27 mouse cellular contexts compared by ENCODE assay signal in genomic region chr5:113287762-113288161, GRCm38 (mm10).
"Had no signal": no experiment of that assay in that cellular context is flagged by ENCODE, and none has a peak within 500 bp of the region (broad histone marks: within the 10 kb centered on the region; RNA-seq: fewer than 3 reads in every experiment).

No protein-coding gene starts in this region.

- H3K4me2 ChIP-seq: heart, embryonic 11.5 days; liver, embryonic 13.5 days; liver, embryonic 15.5 days had no signal

- H3K27ac ChIP-seq: heart, adult 2 months; heart, embryonic 13.5 days; heart, embryonic 15.5 days; hindbrain, embryonic 13.5 days; hindbrain, embryonic 15.5 days; hindbrain, postnatal 0 days; kidney, embryonic 15.5 days; kidney, postnatal 0 days; limb, embryonic 12.5 days; liver, embryonic 13.5 days; liver, embryonic 15.5 days had no signal

- H3K9ac ChIP-seq: heart, embryonic 13.5 days; heart, embryonic 15.5 days; kidney, embryonic 15.5 days; limb, embryonic 12.5 days; liver, embryonic 13.5 days; liver, embryonic 15.5 days had no signal

- H3K4me3 ChIP-seq: heart, adult 2 months; heart, embryonic 13.5 days; heart, embryonic 15.5 days; liver, embryonic 13.5 days; liver, embryonic 15.5 days had no signal

- H3K9me3 ChIP-seq: heart, embryonic 13.5 days; hindbrain, embryonic 13.5 days; hindbrain, embryonic 15.5 days; kidney, embryonic 15.5 days; limb, embryonic 12.5 days; liver, embryonic 13.5 days; liver, embryonic 15.5 days had no signal

- H3K36me3 ChIP-seq: heart, embryonic 13.5 days; heart, embryonic 15.5 days; kidney, embryonic 15.5 days; limb, embryonic 12.5 days; liver, embryonic 13.5 days; liver, embryonic 15.5 days had no signal

- H3K4me1 ChIP-seq: heart, embryonic 13.5 days; heart, embryonic 15.5 days; limb, embryonic 12.5 days; liver, embryonic 13.5 days; liver, embryonic 15.5 days had no signal

- ATAC-seq: hindbrain, postnatal 0 days; intestine, embryonic 16.5 days had no signal

- DNase-seq: gastrocnemius, postnatal 14 days; gastrocnemius, postnatal 36 days; heart, adult 11 months; heart, adult 2 months; heart, postnatal 14 days; heart, postnatal 36 days; kidney, adult 11 months; kidney, adult 2 months; kidney, adult 9 months; kidney, postnatal 14 days; kidney, postnatal 36 days; layer of hippocampus, adult 9-11 months; layer of hippocampus, postnatal 36 days; left cerebral cortex, postnatal 4 days; liver; liver, embryonic 13.5 days had no signal
